Mouse (Mus musculus): ENCODE results near the gene Sobp. TPM values are rescaled to one million over a fixed set of nuclear protein-coding genes. Genes with fewer than 3 reads are reported as not detected.

Gene Sobp
- polyA plus RNA-seq, 1 experiment from 2014 or later = 0.27 TPM

GRCm38 (mm10) chr10:43035579-43035978 lies 138.8 kb downstream of the Sobp start:
- POLR2A ChIA-PET = no interaction called here
- DNase-seq (ENCODE audit: low read depth, low spot score) = no peak

GRCm38 (mm10) chr10:43034811-43035210 lies 139.5 kb downstream of the Sobp start:
- ChIA-PET POLR2A (no interaction called here), CTCF (no interaction called here)
- DNase-seq (ENCODE audit: low read depth, low spot score) = no peak
- no peak for TF ChIP-seq CTCF (IDR thresholded peaks at IDR 0.05)
- ATAC-seq = no peak
- in situ Hi-C loops (cut with MboI; ENCODE audit: low pct_unique_long_range_greater_than_20kb) = no loop called here
- H3K27me3 ChIP-seq = no peaks in the 10 kb centered on the region

More at GRCm38 (mm10) chr10:43035579-43035978, 138.8 kb downstream of the Sobp start:
- CTCF ChIA-PET = interaction anchor here (1.2 kb wide), 1 partner anchor 11 kb away, joined by 3 read pairs; no protein-coding TSS in a partner anchor
- no peak for ATAC-seq
- TF ChIP-seq CTCF (IDR thresholded peaks at IDR 0.05) = no peak
- no peaks in the 10 kb centered on the region for H3K27me3 ChIP-seq
- in situ Hi-C loops (cut with MboI; ENCODE audit: low pct_unique_long_range_greater_than_20kb) = no loop called here

GRCm38 (mm10) chr10:43033481-43034248 lies 140.7 kb downstream of the Sobp start:
- DNase-seq (ENCODE audit: low read depth, low spot score) = no peak
- in situ Hi-C loops (cut with MboI; ENCODE audit: low pct_unique_long_range_greater_than_20kb) = no loop called here
- no peak for TF ChIP-seq CTCF (IDR thresholded peaks at IDR 0.05)
- ChIA-PET CTCF (no interaction called here), POLR2A (interaction anchor here (0.6 kb wide), 1 partner anchor 13 kb away, joined by 3 read pairs; no protein-coding TSS in a partner anchor)
- H3K27me3 ChIP-seq = no peaks in the 10 kb centered on the region
- ATAC-seq = no peak

- DNase-seq (ENCODE audit: low read depth, low spot score) = no peak
- ATAC-seq = no peak
- ChIA-PET CTCF (interaction anchor here (1.3 kb wide), 1 partner anchor 11 kb away, joined by 4 read pairs; no protein-coding TSS in a partner anchor), POLR2A (no interaction called here)
- in situ Hi-C loops (cut with MboI; ENCODE audit: low pct_unique_long_range_greater_than_20kb) = no loop called here
- no peaks in the 10 kb centered on the region for H3K27me3 ChIP-seq
- TF ChIP-seq CTCF (IDR thresholded peaks at IDR 0.05) = no peak
Observed at GRCm38 (mm10) chr10:43027006-43027405, 147.3 kb downstream of the Sobp start.

- in situ Hi-C loops (cut with MboI; ENCODE audit: low pct_unique_long_range_greater_than_20kb) = no loop called here
- ChIA-PET POLR2A (no interaction called here), CTCF (no interaction called here)
- peaks cover 6% of the 10 kb centered on the region for H3K27me3 ChIP-seq
- TF ChIP-seq CTCF (IDR thresholded peaks at IDR 0.05) = no peak
- ATAC-seq (no peak), DNase-seq (ENCODE audit: low read depth, low spot score) (no peak)
Observed at GRCm38 (mm10) chr10:43023454-43024194, 150.7 kb downstream of the Sobp start.

GRCm38 (mm10) chr10:43022190-43022761 lies 152.1 kb downstream of the Sobp start:
- ChIA-PET CTCF (no interaction called here), POLR2A (no interaction called here)
- no peak for TF ChIP-seq CTCF (IDR thresholded peaks at IDR 0.05)
- DNase-seq (ENCODE audit: low read depth, low spot score) = no peak
- H3K27me3 ChIP-seq = peaks cover 6% of the 10 kb centered on the region
- ATAC-seq = no peak
- in situ Hi-C loops (cut with MboI; ENCODE audit: low pct_unique_long_range_greater_than_20kb) = no loop called here

- ATAC-seq (no peak), DNase-seq (ENCODE audit: low read depth, low spot score) (no peak)
- TF ChIP-seq CTCF (IDR thresholded peaks at IDR 0.05) = no peak
- POLR2A ChIA-PET = no interaction called here
- CTCF ChIA-PET = no interaction called here
- in situ Hi-C loops (cut with MboI; ENCODE audit: low pct_unique_long_range_greater_than_20kb) = no loop called here
- peaks cover 6% of the 10 kb centered on the region for H3K27me3 ChIP-seq
Observed at GRCm38 (mm10) chr10:43021512-43022116, 152.7 kb downstream of the Sobp start.

- DNase-seq (ENCODE audit: low read depth, low spot score) = no peak
- TF ChIP-seq CTCF (IDR thresholded peaks at IDR 0.05) = no peak
- CTCF ChIA-PET = no interaction called here
- peaks cover 6% of the 10 kb centered on the region for H3K27me3 ChIP-seq
- POLR2A ChIA-PET = no interaction called here
- ATAC-seq = no peak
- in situ Hi-C loops (cut with MboI; ENCODE audit: low pct_unique_long_range_greater_than_20kb) = no loop called here
Observed at GRCm38 (mm10) chr10:43021017-43021416, 153.3 kb downstream of the Sobp start.

- TF ChIP-seq CTCF (IDR thresholded peaks at IDR 0.05) = no peak
- peaks cover 5% of the 10 kb centered on the region for H3K27me3 ChIP-seq
- DNase-seq (ENCODE audit: low read depth, low spot score) = no peak
- CTCF ChIA-PET = interaction anchor here (0.9 kb wide), 1 partner anchor 12 kb away, joined by 3 read pairs; no protein-coding TSS in a partner anchor
- no peak for ATAC-seq
- in situ Hi-C loops (cut with MboI; ENCODE audit: low pct_unique_long_range_greater_than_20kb) = no loop called here
- POLR2A ChIA-PET = no interaction called here
Observed at GRCm38 (mm10) chr10:43014782-43015181, 159.5 kb downstream of the Sobp start.

GRCm38 (mm10) chr10:43014358-43014757 lies 160.0 kb downstream of the Sobp start:
- DNase-seq (ENCODE audit: low read depth, low spot score) (no peak), ATAC-seq (no peak)
- TF ChIP-seq CTCF (IDR thresholded peaks at IDR 0.05) = no peak
- in situ Hi-C loops (cut with MboI; ENCODE audit: low pct_unique_long_range_greater_than_20kb) = no loop called here
- H3K27me3 ChIP-seq = peaks cover 5% of the 10 kb centered on the region
- CTCF ChIA-PET = interaction anchor here (0.9 kb wide), 1 partner anchor 12 kb away, joined by 3 read pairs; no protein-coding TSS in a partner anchor
- POLR2A ChIA-PET = no interaction called here
